Mouse (Mus musculus): ENCODE results near the gene Spg21.

DNA sequence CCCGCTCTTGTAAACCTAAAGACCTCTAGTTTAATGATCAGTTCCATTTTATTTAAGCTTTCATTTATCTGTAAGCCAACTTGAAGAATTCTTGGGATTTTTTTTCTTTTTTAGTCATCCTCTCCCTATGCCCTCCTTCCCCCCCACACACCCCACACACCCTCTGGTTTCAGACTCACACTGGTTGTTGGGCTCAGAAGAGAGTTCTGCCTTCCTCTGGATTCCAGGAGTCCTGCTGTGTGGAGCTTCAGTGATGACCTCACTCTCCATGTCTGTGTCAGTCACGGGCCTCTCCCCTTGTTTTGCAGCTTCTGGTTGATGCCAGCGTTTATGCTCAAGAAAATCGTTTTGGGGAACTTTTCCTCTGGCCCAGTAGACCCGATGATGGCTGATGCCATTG lies 19.3 kb downstream of the Spg21 start:
- TF ChIP-seq EP300 (IDR thresholded peaks at IDR 0.05; ENCODE audit: low read depth) (no peak), CTCF (IDR thresholded peaks at IDR 0.05; ENCODE audit: low read depth) (no peak)
